In genomic region chr17:66123816-66124610, GRCm38 (mm10) we compare ENCODE assay signal across 8 mouse cellular contexts. TPM values are rescaled to one million over a fixed set of nuclear protein-coding genes. Genes with fewer than 3 reads are reported as not detected.
DNase-seq lines count a peak whose midpoint lies in the region; ATAC-seq lines count a peak whose summit lies in the region.

No protein-coding gene starts in this region.

- no peaks in the 10 kb centered on the region for H3K27me3 ChIP-seq in lung, embryonic 16.5 days (ENCODE audit: control insufficient read depth, insufficient read depth, low read depth, low read length)
- no peaks in the 10 kb centered on the region for H3K27me3 ChIP-seq in hindbrain, embryonic 14.5 days (ENCODE audit: control insufficient read depth, insufficient read depth, low read length)
- no peaks in the 10 kb centered on the region for H3K27me3 ChIP-seq in midbrain, embryonic 11.5 days (ENCODE audit: control insufficient read depth, insufficient read depth, low read length)

- H3K36me3 ChIP-seq in lung, embryonic 16.5 days (ENCODE audit: control insufficient read depth, insufficient read depth, low read length) = peaks cover 16% of the 10 kb centered on the region
- peaks cover 10% of the 10 kb centered on the region for H3K36me3 ChIP-seq in hindbrain, embryonic 14.5 days (replicated peaks; ENCODE audit: control insufficient read depth, insufficient read depth)
- peaks cover 9% of the 10 kb centered on the region for H3K36me3 ChIP-seq in midbrain, embryonic 11.5 days (ENCODE audit: control insufficient read depth, insufficient read depth, low read length)

- H3K27ac ChIP-seq in lung, embryonic 16.5 days (ENCODE audit: low read length) = peak overlapping the region; percentile 99
- H3K27ac ChIP-seq in hindbrain, embryonic 14.5 days = peak overlapping the region; percentile 47; the same call in 1 of the 2 replicates
- no peak overlapping the region for H3K27ac ChIP-seq in midbrain, embryonic 11.5 days (ENCODE audit: low read depth, low read length)

- H3K4me1 ChIP-seq in lung, embryonic 16.5 days (replicated peaks; ENCODE audit: control insufficient read depth, insufficient read depth, low read length) = peaks cover 11% of the 10 kb centered on the region; the same call in 1 of the 2 replicates
- peaks cover 5% of the 10 kb centered on the region for H3K4me1 ChIP-seq in hindbrain, embryonic 14.5 days (replicated peaks; ENCODE audit: control insufficient read depth, insufficient read depth, low read length)
- H3K4me1 ChIP-seq in midbrain, embryonic 11.5 days (ENCODE audit: control insufficient read depth, insufficient read depth, low read length) = peaks cover 4% of the 10 kb centered on the region; the same call in 1 of the 2 replicates

- H3K9me3 ChIP-seq in lung, embryonic 16.5 days (ENCODE audit: control insufficient read depth, low read length) = no peaks in the 10 kb centered on the region
- H3K9me3 ChIP-seq in hindbrain, embryonic 14.5 days (ENCODE audit: control insufficient read depth, low read length) = no peaks in the 10 kb centered on the region
- H3K9me3 ChIP-seq in midbrain, embryonic 11.5 days (ENCODE audit: control insufficient read depth, low read length) = no peaks in the 10 kb centered on the region

- DNase-seq in lung, adult 18-20 months = no peak
- peak; percentile 41 for DNase-seq in embryo, embryonic 10 days (ENCODE audit: low spot score)
- DNase-seq in hindbrain, embryonic 14.5 days (ENCODE audit: low spot score) = no peak
- DNase-seq in midbrain, embryonic 11.5 days (ENCODE audit: low spot score, missing footprints) = peak; percentile 89
- no peak for DNase-seq in gastrocnemius, postnatal 10 days
- no peak for DNase-seq in left cerebral cortex, postnatal 25 days (ENCODE audit: low spot score in 2 of 2)
- no peak for DNase-seq in natural killer cell, adult 2 months (ENCODE audit: low spot score in 2 of 2)

- 1% methylated on average over 20 of the region's 20 CpGs for WGBS in lung, embryonic 16.5 days
- 2% methylated on average over 20 of the region's 20 CpGs for WGBS in hindbrain, embryonic 14.5 days
- under 1% methylated on average over 20 of the region's 20 CpGs for WGBS in midbrain, embryonic 11.5 days

- H3K9ac ChIP-seq in lung, embryonic 16.5 days (ENCODE audit: low read length) = peak overlapping the region; percentile 83
- H3K9ac ChIP-seq in hindbrain, embryonic 14.5 days = peak overlapping the region; percentile 65
- peak overlapping the region; percentile 77 for H3K9ac ChIP-seq in midbrain, embryonic 11.5 days (ENCODE audit: low read length)

- ATAC-seq in lung, embryonic 16.5 days (ENCODE audit: low read depth) = peak; percentile 49; the same call in 1 of the 2 replicates
- no peak; the same call in 1 of the 2 replicates for ATAC-seq in hindbrain, embryonic 14.5 days (ENCODE audit: low FRiP score)
- peak; percentile 49 for ATAC-seq in midbrain, embryonic 11.5 days (ENCODE audit: low FRiP score)

- peak overlapping the region; percentile 82 for H3K4me2 ChIP-seq in lung, embryonic 16.5 days (ENCODE audit: low read depth, low read length)
- H3K4me2 ChIP-seq in hindbrain, embryonic 14.5 days (replicated peaks) = peak overlapping the region; percentile 67
- peak overlapping the region; percentile 79 for H3K4me2 ChIP-seq in midbrain, embryonic 11.5 days

- intact Hi-C loops in left cerebral cortex, postnatal 25 days (cut with DNase I) = loop anchor here (10.0 kb wide), 1 partner anchor 371 kb away; no protein-coding TSS in a partner anchor

- H3K4me3 ChIP-seq in lung, embryonic 16.5 days (ENCODE audit: low read length) = peak overlapping the region; percentile 91
- peak overlapping the region; percentile 78 for H3K4me3 ChIP-seq in hindbrain, embryonic 14.5 days (replicated peaks; ENCODE audit: low read length)
- H3K4me3 ChIP-seq in midbrain, embryonic 11.5 days (ENCODE audit: low read depth, low read length) = peak overlapping the region; percentile 67

RNA-seq across cellular contexts. Expression of gene Ddx11, which starts 0.7 kb away (rescaled TPM):
- polyA plus RNA-seq in lung, embryonic 16.5 days (2015; fragmentation: Nextera tagmentation; extraction: Ambion mirVana) = 20.2 and 23.9 TPM in 2 replicates
- polyA plus RNA-seq in hindbrain, embryonic 14.5 days (2014; fragmentation: Nextera tagmentation; extraction: Ambion mirVana) = 4.1 and 4.6 TPM in 2 replicates
- polyA plus RNA-seq in midbrain, embryonic 11.5 days (2014; fragmentation: Nextera tagmentation; extraction: Ambion mirVana) = 13.4 and 15.7 TPM in 2 replicates
- 1 to 10 TPM; 2.7 to 3.4 TPM for total RNA-seq in gastrocnemius, postnatal 10 days (2021)
- 1 to 10 TPM; 1.3 to 2.0 TPM for total RNA-seq in left cerebral cortex, postnatal 25 days (2021)

RNA-seq across cellular contexts. Expression of gene Washc1, which starts 12.7 kb away (rescaled TPM):
- 38.6 and 41.2 TPM in 2 replicates for polyA plus RNA-seq in lung, embryonic 16.5 days (2015; fragmentation: Nextera tagmentation; extraction: Ambion mirVana)
- 36.3 and 37.7 TPM in 2 replicates for polyA plus RNA-seq in hindbrain, embryonic 14.5 days (2014; fragmentation: Nextera tagmentation; extraction: Ambion mirVana)
- polyA plus RNA-seq in midbrain, embryonic 11.5 days (2014; fragmentation: Nextera tagmentation; extraction: Ambion mirVana) = 28.5 and 30.8 TPM in 2 replicates
- total RNA-seq in gastrocnemius, postnatal 10 days (2021) = 10 to 100 TPM; 16.4 to 17.2 TPM
- total RNA-seq in left cerebral cortex, postnatal 25 days (2021) = 10 to 100 TPM; 35.8 to 41.3 TPM

RNA-seq across cellular contexts. Expression of gene Ndufv2, which starts 22.7 kb away (rescaled TPM):
- 298 and 312 TPM in 2 replicates for polyA plus RNA-seq in lung, embryonic 16.5 days (2015; fragmentation: Nextera tagmentation; extraction: Ambion mirVana)
- polyA plus RNA-seq in hindbrain, embryonic 14.5 days (2014; fragmentation: Nextera tagmentation; extraction: Ambion mirVana) = 414 and 418 TPM in 2 replicates
- 333 and 347 TPM in 2 replicates for polyA plus RNA-seq in midbrain, embryonic 11.5 days (2014; fragmentation: Nextera tagmentation; extraction: Ambion mirVana)
- total RNA-seq in gastrocnemius, postnatal 10 days (2021) = 100 to 1,000 TPM; 571 to 625 TPM
- 100 to 1,000 TPM; 232 to 243 TPM for total RNA-seq in left cerebral cortex, postnatal 25 days (2021)

RNA-seq across cellular contexts. Expression of gene Ankrd12, which starts 47.1 kb away (rescaled TPM):
- polyA plus RNA-seq in lung, embryonic 16.5 days (2015; fragmentation: Nextera tagmentation; extraction: Ambion mirVana) = 20.7 and 20.9 TPM in 2 replicates
- 157 and 165 TPM in 2 replicates for polyA plus RNA-seq in hindbrain, embryonic 14.5 days (2014; fragmentation: Nextera tagmentation; extraction: Ambion mirVana)
- polyA plus RNA-seq in midbrain, embryonic 11.5 days (2014; fragmentation: Nextera tagmentation; extraction: Ambion mirVana) = 32.7 and 36.3 TPM in 2 replicates
- 10 to 100 TPM; 13.1 to 15.3 TPM for total RNA-seq in gastrocnemius, postnatal 10 days (2021)
- total RNA-seq in left cerebral cortex, postnatal 25 days (2021) = 100 to 1,000 TPM; 168 to 176 TPM

Comparison
In these comparisons a context has a peak if more than half of its experiments do, and no peak if none do; other contexts are left out.
1. DNase-seq: peak in embryo, embryonic 10 days (single experiment) and midbrain, embryonic 11.5 days (single experiment); none in lung, adult 18-20 months (0 of 2), hindbrain, embryonic 14.5 days (single experiment), gastrocnemius, postnatal 10 days (single experiment), left cerebral cortex, postnatal 25 days (0 of 2) and natural killer cell, adult 2 months (0 of 2).
2. Peak in every context shown above with its lines, with median percentiles within 50 percentile points of each other: H3K4me2 ChIP-seq, H3K4me3 ChIP-seq and H3K9ac ChIP-seq.